Mouse (Mus musculus) erythroblast, embryonic 14.5 days (primary cell): Measurements from ENCODE around the gene Golt1a.

Source experiments
- GATA1 ChIP-seq: IDR thresholded peaks from 2 replicates; pipeline ENCODE4 v1.6.1; 2012; ENCODE audit warnings: low read length, inconsistent platforms, mixed read lengths
- TAL1 ChIP-seq: IDR thresholded peaks from 3 replicates; pipeline ENCODE4 v1.6.1; 2012; ENCODE audit warnings: low read length, inconsistent platforms, mixed read lengths

- TF ChIP-seq GATA1 (no peak), TAL1 (no peak)
Observed at GRCm38 (mm10) chr1:133350210-133350609, 40.6 kb downstream of the Golt1a start, which contains the start of gene Ren1.
